Mouse (Mus musculus): ENCODE data around the gene Nipsnap1. TPM values are rescaled to one million over a fixed set of nuclear protein-coding genes. Genes with fewer than 3 reads are reported as not detected.

Gene Nipsnap1
- polyA plus RNA-seq (2012): 16.4 and 18.0 TPM in 2 replicates

DNA sequence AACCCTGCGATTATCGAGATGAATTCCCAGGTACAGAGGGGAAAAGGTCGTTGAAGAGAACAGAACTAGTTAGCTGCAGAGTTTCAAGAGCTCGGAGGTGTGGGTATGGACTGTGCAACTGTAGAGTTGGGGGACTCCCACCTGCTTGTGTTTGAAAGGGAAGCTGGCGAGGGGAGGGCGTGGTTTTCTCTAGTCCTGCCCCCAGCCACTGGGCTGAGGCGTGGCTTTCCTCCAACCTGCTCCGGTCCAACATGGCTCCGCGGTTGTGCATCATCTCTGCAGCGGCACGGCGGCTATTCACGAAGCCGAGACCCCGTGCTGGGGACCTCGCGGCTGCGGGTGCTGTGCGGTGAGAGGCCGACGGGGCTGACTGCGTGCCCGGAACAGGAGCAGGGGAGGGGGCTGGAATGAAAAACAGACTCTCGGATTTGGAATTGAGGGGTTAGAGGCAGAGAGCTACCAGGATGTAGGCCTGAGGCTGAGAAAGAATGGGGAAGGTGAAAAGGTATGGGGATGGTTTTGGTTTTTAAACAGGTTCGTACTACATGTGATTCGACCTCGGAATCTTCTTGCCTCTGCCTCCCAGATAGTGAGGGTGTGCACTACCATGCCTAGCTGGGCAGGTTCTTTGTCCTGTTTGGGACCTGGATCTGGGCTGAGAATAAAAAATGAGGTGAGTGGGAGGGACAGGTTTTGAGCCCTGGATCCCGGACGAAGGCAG, at the start of gene Nipsnap1:
Gene Nipsnap1, plus strand, starts transcription at position 197 of the 721 bp plus-strand sequence.
- TF ChIP-seq GATA1 (IDR thresholded peaks at IDR 0.05; ENCODE audit: low read length): no peak

DNA sequence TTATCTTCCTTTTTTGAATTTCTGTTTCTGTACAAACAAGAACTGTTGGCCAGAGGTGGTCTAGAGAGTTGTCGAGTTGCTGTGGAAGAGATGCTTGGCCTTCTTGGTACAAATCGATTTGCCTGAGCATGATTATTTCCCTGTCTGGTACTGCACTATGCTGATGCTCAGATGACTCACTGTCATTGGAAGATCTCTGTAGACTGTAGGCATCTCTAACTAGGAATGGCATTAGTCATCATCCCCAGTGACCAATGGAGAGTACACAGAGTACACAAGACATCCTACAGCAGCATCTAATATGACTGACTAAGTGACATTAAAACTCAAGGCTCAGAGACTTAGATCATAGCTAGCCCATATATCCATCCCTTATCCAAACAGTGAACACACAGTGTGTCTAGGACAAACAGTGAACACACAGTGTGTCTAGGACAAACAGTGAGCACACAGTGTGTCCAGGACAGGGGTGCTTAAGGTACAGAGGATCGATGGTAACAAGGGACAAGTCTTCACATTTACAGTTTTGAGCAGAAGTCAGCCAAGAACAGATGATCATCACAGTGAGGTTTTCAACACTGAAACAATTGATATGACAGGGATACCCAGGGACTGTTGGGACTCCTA, 47.5 kb upstream of the Nipsnap1 start:
- no peak for TF ChIP-seq GATA1 (IDR thresholded peaks at IDR 0.05; ENCODE audit: low read length)

GRCm38 (mm10) chr11:4827340-4827739, 46.4 kb upstream of the Nipsnap1 start:
- no peak for TF ChIP-seq GATA1 (IDR thresholded peaks at IDR 0.05; ENCODE audit: low read length)

DNA sequence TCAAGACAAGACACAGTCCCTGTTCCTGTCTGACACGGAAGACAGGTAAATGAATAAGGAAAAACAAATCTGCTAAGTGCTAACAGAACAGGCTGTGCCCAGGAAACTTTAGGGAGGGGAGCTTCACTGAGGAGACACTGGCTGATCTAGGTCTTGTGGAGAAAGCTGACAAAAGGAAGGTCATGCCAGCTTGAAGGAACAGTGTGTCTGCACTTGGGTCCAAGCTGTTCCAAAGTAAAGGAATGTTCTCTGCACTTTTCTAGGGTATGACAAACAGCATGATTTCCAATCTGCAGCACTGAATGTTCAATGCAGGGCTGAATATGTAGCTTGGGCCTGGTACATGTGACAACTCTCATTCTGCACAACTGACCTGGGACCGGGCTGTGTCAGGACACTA, 45.8 kb upstream of the Nipsnap1 start:
- no peak for TF ChIP-seq GATA1 (IDR thresholded peaks at IDR 0.05; ENCODE audit: low read length)

- no peak for TF ChIP-seq GATA1 (IDR thresholded peaks at IDR 0.05; ENCODE audit: low read length)
These were observed 42.7 kb upstream of the Nipsnap1 start for GRCm38 (mm10) chr11:4831066-4831465.

DNA sequence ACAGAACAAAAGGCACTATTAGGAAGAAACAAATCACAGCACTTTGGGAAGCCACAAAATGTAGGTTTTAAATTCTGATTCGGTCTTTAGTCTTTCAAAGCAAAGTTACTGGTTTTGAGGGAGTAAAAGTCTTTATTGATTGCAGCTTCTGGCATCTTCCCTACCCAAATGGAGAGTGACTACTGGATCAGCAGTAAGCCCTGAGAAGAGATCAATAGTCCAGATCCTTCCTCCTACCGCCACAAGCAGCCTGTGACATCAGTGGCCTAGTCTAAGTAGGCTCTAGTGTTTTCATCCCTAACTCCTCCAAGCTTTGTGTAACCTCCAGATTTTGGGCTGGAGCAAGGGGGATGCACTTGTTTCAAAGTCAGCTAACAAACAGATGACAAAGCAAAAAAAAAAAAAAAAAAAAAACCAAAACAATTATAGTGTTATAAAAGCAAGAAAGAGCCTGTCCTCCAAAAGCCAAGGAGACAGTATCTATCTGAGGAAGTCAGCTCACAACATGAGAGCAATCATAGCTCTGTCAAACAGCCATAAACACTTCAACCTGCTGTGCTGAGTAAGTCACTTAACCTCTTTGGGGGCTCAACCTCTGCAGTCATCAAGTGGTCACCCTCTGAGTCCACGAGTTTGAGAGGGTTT, 40.3 kb upstream of the Nipsnap1 start:
- TF ChIP-seq GATA1 (IDR thresholded peaks at IDR 0.05; ENCODE audit: low read length): no peak

GRCm38 (mm10) chr11:4835436-4835835, 38.3 kb upstream of the Nipsnap1 start:
- TF ChIP-seq GATA1 (IDR thresholded peaks at IDR 0.05; ENCODE audit: low read length): no peak

GRCm38 (mm10) chr11:4836755-4837154, 37.0 kb upstream of the Nipsnap1 start:
- TF ChIP-seq GATA1 (IDR thresholded peaks at IDR 0.05; ENCODE audit: low read length): no peak

GRCm38 (mm10) chr11:4837342-4837741, 36.4 kb upstream of the Nipsnap1 start:
- TF ChIP-seq GATA1 (IDR thresholded peaks at IDR 0.05; ENCODE audit: low read length): no peak

DNA sequence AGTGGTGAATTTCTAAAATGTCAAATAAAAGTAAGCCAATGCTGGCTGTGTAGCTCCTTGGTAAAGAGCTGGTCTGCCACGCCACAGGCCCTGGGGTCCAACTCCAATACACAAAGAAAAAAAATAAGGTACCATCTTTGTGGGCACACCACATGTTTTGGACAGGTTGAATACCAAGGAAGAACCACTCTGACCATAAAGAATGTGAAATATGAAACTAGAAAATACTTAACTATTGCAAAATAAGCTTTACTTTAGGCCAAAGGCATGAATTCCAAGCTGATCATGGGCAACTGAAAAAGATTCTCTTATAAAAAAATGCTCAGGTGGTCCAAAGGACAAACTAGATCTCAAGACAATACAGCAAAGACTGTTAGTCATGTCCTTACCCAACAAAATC, 35.5 kb upstream of the Nipsnap1 start:
- no peak for TF ChIP-seq GATA1 (IDR thresholded peaks at IDR 0.05; ENCODE audit: low read length)

GRCm38 (mm10) chr11:4840942-4841526, 32.7 kb upstream of the Nipsnap1 start:
- TF ChIP-seq GATA1 (IDR thresholded peaks at IDR 0.05; ENCODE audit: low read length): no peak

DNA sequence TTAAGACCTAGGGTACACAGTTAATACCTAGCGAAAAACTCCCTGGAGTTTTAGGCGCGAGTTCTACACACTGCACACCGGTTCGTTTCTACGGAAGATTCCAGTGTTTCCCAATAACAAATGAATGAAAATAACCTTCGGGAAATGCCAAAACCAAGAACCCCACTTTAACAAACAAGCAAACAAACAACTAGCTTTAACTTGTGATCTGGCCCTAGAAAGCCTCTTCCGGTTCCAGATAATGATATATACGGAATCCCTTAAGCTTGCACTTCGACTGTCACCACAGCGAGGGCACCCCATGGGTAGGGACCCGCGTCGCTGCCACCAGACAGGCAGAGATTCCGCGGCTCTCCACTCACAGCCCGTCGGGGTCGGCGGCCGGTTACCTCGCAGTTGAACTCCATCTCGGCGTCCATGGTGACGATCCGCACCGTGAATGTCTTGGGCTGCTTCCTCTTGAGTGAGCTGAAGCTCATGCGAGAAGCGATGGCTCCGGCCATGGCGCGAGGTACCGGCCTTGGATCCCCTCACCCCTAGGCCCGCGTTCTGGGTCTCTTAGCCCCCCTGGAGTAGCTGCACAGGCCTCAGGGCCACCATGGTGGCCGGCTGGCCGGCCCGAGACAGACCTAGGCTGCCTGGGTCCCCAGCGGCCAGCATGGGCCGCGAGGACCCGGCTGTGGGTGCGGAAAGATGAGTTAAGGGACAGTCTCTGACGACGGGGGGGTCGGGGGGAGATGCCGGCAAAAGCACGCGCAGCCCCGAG, 25.1 kb upstream of the Nipsnap1 start:
- TF ChIP-seq GATA1 (IDR thresholded peaks at IDR 0.05; ENCODE audit: low read length): no peak

- no peak for TF ChIP-seq GATA1 (IDR thresholded peaks at IDR 0.05; ENCODE audit: low read length)
These were observed 24.4 kb upstream of the Nipsnap1 start, which contains the start of gene Nf2 for GRCm38 (mm10) chr11:4849258-4849943. Nf2 (minus strand) TSS chr11:4849536.

DNA sequence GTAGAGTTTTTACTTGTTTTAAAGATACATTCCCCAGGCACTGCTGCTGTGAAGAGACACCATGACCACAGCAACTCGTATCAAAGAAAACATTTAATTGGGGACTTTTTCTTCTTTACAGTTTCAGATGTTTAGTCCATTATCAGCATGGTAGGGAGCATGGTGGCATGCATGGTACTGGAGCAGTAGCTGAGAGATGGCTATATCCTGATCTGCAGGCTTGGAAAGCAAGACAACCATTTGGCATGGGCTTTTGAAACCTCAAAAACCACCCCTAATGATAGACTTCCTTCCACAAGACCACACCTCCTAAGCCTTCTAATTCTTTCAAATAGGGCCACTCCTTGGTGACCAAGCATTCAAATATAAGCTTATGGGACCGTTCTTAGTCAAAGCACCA, 23.3 kb upstream of the Nipsnap1 start:
- TF ChIP-seq GATA1 (IDR thresholded peaks at IDR 0.05; ENCODE audit: low read length): no peak

GRCm38 (mm10) chr11:4853021-4853420, 20.7 kb upstream of the Nipsnap1 start:
- TF ChIP-seq GATA1 (IDR thresholded peaks at IDR 0.05; ENCODE audit: low read length): no peak
